ENCODE assay signal across 8 mouse cellular contexts in the genomic region with DNA sequence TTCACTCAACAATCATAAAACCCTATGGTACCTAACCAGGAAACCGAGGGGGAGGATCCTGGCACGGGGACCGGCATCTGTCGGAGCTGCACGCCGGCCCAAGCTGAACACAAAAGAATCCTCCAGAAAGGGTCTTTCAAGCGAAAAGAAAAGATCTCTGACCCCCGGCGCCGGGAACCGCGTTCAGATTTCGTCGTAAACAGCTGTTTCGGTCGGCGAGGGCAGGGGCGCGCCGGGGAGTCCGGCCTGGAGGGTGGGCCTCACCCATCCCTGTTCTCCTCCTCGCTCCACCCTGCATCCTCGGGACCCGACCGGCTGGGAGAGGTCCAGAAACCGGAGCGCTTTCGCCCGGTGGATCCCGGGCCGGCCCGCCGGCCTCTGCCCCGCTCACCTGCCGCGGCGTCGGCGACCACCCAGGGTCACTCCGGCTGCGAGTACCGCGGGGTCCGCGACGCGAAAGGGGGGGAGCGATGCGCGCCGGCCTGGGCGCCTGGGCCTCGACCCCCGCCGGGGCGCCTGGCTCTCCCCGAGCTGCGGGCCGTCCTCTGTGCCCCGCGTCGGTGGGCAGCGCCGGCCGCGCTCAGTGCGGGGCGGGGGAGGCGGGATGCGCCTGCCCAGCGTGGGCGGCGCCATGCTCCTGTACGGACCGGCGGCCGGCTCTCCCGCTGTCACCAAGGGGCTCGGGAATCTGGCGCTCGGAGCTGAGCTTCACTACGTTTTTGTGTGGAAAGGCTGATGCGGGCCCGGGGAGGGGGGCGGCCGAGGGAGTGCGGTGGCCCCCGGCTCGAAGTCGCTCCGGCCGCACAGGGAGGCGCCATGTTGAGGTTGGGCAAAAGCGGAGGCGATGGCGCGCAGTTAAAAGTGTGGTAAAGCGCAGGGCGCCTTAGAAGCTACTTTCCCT. TPM values are rescaled to one million over a fixed set of nuclear protein-coding genes. Genes with fewer than 3 reads are reported as not detected.
A peak's percentile ranks its signal among the peaks of the same experiment; 100 is the strongest.
DNase-seq lines count a peak whose midpoint lies in the region; ATAC-seq and TF ChIP-seq lines count a peak whose summit lies in the region.

A gene (minus strand): TSS at position 585 of the 901 bp plus-strand sequence.

- H3K36me3 ChIP-seq in hindbrain, embryonic 16.5 days (ENCODE audit: control insufficient read depth, insufficient read depth, low read length) = no peaks in the 10 kb centered on the region
- no peaks in the 10 kb centered on the region for H3K36me3 ChIP-seq in macrophage (ENCODE audit: inconsistent target)

- under 1% methylated on average over 68 of the region's 99 CpGs for WGBS in hindbrain, embryonic 16.5 days
- WGBS in macrophage (ENCODE audit: missing documents) = under 1% methylated on average over 68 of the region's 99 CpGs

- intact Hi-C loops in gastrocnemius, adult 2 months (cut with DNase I) = no loop called here

- H3K79me2 ChIP-seq in macrophage (ENCODE audit: inconsistent target) = peaks cover 37% of the 10 kb centered on the region

- peak; percentile 97 for ATAC-seq in hindbrain, embryonic 16.5 days

- peaks cover 17% of the 10 kb centered on the region for H3K4me1 ChIP-seq in hindbrain, embryonic 16.5 days (ENCODE audit: control insufficient read depth, insufficient read depth, low read depth, low read length)

- TF ChIP-seq CTCF in gastrocnemius, adult 2 months (IDR thresholded peaks at IDR 0.05) = no peak

- H3K4me3 ChIP-seq in gastrocnemius, adult 2 months = peak within 1 kb of the TSS; percentile 89
- H3K4me3 ChIP-seq in hindbrain, embryonic 16.5 days (ENCODE audit: low read length) = peak within 1 kb of the TSS; percentile 73
- H3K4me3 ChIP-seq in macrophage (ENCODE audit: inconsistent target) = peak within 1 kb of the TSS; percentile 64

- H3K4me2 ChIP-seq in hindbrain, embryonic 16.5 days (ENCODE audit: low read length) = peak within 1 kb of the TSS; percentile 89

- H3K9ac ChIP-seq in hindbrain, embryonic 16.5 days (ENCODE audit: low read depth, low read length) = peak within 1 kb of the TSS; percentile 91

- DNase-seq in T-cell, adult 2 months (ENCODE audit: low spot score) = peak; percentile 22
- DNase-seq in cerebellum, postnatal 25 days = peak; percentile 85
- DNase-seq in gastrocnemius, adult 2 months = peak; percentile 70
- DNase-seq in left cerebral cortex, adult 8-10 months (ENCODE audit: low spot score in 2 of 2) = peak; percentile 59 to 62
- DNase-seq in right cerebral cortex, adult 18-20 months = peak; percentile 75
- DNase-seq in urinary bladder, postnatal 4 days (ENCODE audit: low spot score in 2 of 2) = peak; percentile 62 to 64

- H3K9me3 ChIP-seq in hindbrain, embryonic 16.5 days (ENCODE audit: control insufficient read depth, low read length) = no peaks in the 10 kb centered on the region

- peak within 1 kb of the TSS; percentile 92 for H3K27ac ChIP-seq in gastrocnemius, adult 2 months
- H3K27ac ChIP-seq in hindbrain, embryonic 16.5 days (ENCODE audit: low read depth, low read length) = peak within 1 kb of the TSS; percentile 84
- peak within 1 kb of the TSS; percentile 68 for H3K27ac ChIP-seq in macrophage

- H3K27me3 ChIP-seq in hindbrain, embryonic 16.5 days (replicated peaks; ENCODE audit: control insufficient read depth, insufficient read depth, low read length) = no peaks in the 10 kb centered on the region

RNA-seq across cellular contexts. Expression of the gene that starts here (rescaled TPM):
- total RNA-seq in gastrocnemius, adult 2 months (2021) = 1 to 10 TPM; 8.6 to 9.2 TPM
- 48.8 and 55.5 TPM in 2 replicates for polyA plus RNA-seq in hindbrain, embryonic 16.5 days (2015; fragmentation: Nextera tagmentation; extraction: Ambion mirVana)
- 10 to 100 TPM; 34.4 to 45.6 (median 39.4) TPM for total RNA-seq in left cerebral cortex, adult 8-10 months (2022)
- total RNA-seq in macrophage (2018; cell fraction: chromatin; rRNA removed) = 10 to 100 TPM; 10.4 to 68.9 (median 41.4) TPM
- total RNA-seq in macrophage (2018; cell fraction: cytosol; rRNA removed) = 10 to 100 TPM; 23.1 to 39.7 (median 31.7) TPM
- 10 to 100 TPM; 11.1 to 78.2 (median 37.6) TPM for total RNA-seq in macrophage (2018; cell fraction: nucleus; rRNA removed)
- polyA plus RNA-seq in macrophage (2018) = 22.5 to 32.0 TPM (median 24.4 TPM) in 3 replicates

Comparison
In these comparisons a context has a peak if more than half of its experiments do, and no peak if none do; other contexts are left out.
1. Peak in every context shown above with its lines: DNase-seq, ATAC-seq, H3K4me3 ChIP-seq and H3K27ac ChIP-seq.
2. DNase-seq: peak in every context shown above with its lines; median percentile 85 in cerebellum, postnatal 25 days; 75 in right cerebral cortex, adult 18-20 months; 70 in gastrocnemius, adult 2 months; 63 in urinary bladder, postnatal 4 days; 60 in left cerebral cortex, adult 8-10 months; 22 in T-cell, adult 2 months.